Mouse (Mus musculus) lung, adult 2 months (tissue): ENCODE results near the gene Sox13.

Experiments
- CTCF ChIP-seq: fragments of 200-500 bp; IDR thresholded peaks from 2 replicates; pipeline ENCODE4 v1.5.1; 2011; ENCODE audit warnings: mild to moderate bottlenecking, low read length, control low read depth; ENCODE audit not compliant: insufficient read depth
- POLR2A ChIP-seq: fragments of 200-500 bp; IDR thresholded peaks from 2 replicates; pipeline ENCODE4 v1.6.1; 2011; ENCODE audit warnings: low read depth, mild to moderate bottlenecking, control low read depth, low read length, borderline replicate concordance; ENCODE audit errors: extremely low read depth

- TF ChIP-seq POLR2A, result no peak
- no peak for TF ChIP-seq CTCF
These were observed 60.7 kb downstream of the Sox13 start, which contains the start of gene Etnk2 for GRCm38 (mm10) chr1:133363276-133364021.
